12 mouse cellular contexts compared by ENCODE assay signal in genomic region chr5:125363894-125364293, GRCm38 (mm10). TPM values are rescaled to one million over a fixed set of nuclear protein-coding genes. Genes with fewer than 3 reads are reported as not detected.
A peak's percentile ranks its signal among the peaks of the same experiment; 100 is the strongest.
DNase-seq lines count a peak whose midpoint lies in the region; ATAC-seq lines count a peak whose summit lies in the region.
"Had no signal": no experiment of that assay in that cellular context is flagged by ENCODE, and none has a peak within 500 bp of the region (broad histone marks: within the 10 kb centered on the region; RNA-seq: fewer than 3 reads in every experiment).

No protein-coding gene starts in this region.

- H3K4me3 ChIP-seq in heart, embryonic 12.5 days = no peak overlapping the region
- no peak overlapping the region for H3K4me3 ChIP-seq in hindbrain, embryonic 10.5 days
- H3K4me3 ChIP-seq: embryonic facial prominence, embryonic 13.5 days had no signal

- DNase-seq in gastrocnemius, postnatal 10 days = peak; percentile 40
- DNase-seq in gastrocnemius, adult 8-10 months (ENCODE audit: low spot score in 2 of 2) = no peak
- peak; percentile 83 for DNase-seq in 416B (ENCODE audit: low read depth)
- peak; percentile 90 for DNase-seq in kidney, postnatal 14 days
- no peak for DNase-seq in hindbrain, embryonic 10.5 days (ENCODE audit: low spot score)
- DNase-seq in T-cell, adult 2 months (ENCODE audit: low spot score) = no peak
- DNase-seq in ovary, postnatal 10 days (ENCODE audit: low spot score) = no peak
- DNase-seq: thymus, adult 18-20 months had no signal

- no peaks in the 10 kb centered on the region for H3K36me3 ChIP-seq in heart, embryonic 12.5 days
- H3K36me3 ChIP-seq in hindbrain, embryonic 10.5 days = no peaks in the 10 kb centered on the region
- H3K36me3 ChIP-seq: embryonic facial prominence, embryonic 13.5 days had no signal

- ATAC-seq in heart, embryonic 12.5 days (ENCODE audit: insufficient number of reproducible peaks, low FRiP score) = peak; percentile 73

- H3K4me2 ChIP-seq in heart, embryonic 12.5 days = no peak overlapping the region
- H3K4me2 ChIP-seq: embryonic facial prominence, embryonic 13.5 days had no signal

- 0 out of 2 replicates have a peak overlapping the region, but pooled peaks have one; percentile 26 for H3K27ac ChIP-seq in heart, embryonic 12.5 days (ENCODE audit: poor library complexity, severe bottlenecking)
- H3K27ac ChIP-seq in hindbrain, embryonic 10.5 days = no peak overlapping the region
- H3K27ac ChIP-seq: embryonic facial prominence, embryonic 13.5 days had no signal

- peaks cover 7% of the 10 kb centered on the region; the same call in 1 of the 2 replicates for H3K9me3 ChIP-seq in heart, embryonic 12.5 days (replicated peaks)
- H3K9me3 ChIP-seq in hindbrain, embryonic 10.5 days = no peaks in the 10 kb centered on the region
- H3K9me3 ChIP-seq: embryonic facial prominence, embryonic 13.5 days had no signal

- H3K4me1 ChIP-seq in heart, embryonic 12.5 days (replicated peaks) = no peaks in the 10 kb centered on the region
- H3K4me1 ChIP-seq in hindbrain, embryonic 10.5 days (replicated peaks) = no peaks in the 10 kb centered on the region; the same call in 1 of the 2 replicates

- WGBS in heart, embryonic 12.5 days = 42% methylated on average over 7 of the region's 7 CpGs
- 89% methylated on average over 7 of the region's 7 CpGs for WGBS in hindbrain, embryonic 10.5 days

- no peaks in the 10 kb centered on the region for H3K27me3 ChIP-seq in heart, embryonic 12.5 days (replicated peaks)
- no peaks in the 10 kb centered on the region for H3K27me3 ChIP-seq in hindbrain, embryonic 10.5 days (ENCODE audit: insufficient read depth, poor library complexity, severe bottlenecking)
- H3K27me3 ChIP-seq: embryonic facial prominence, embryonic 13.5 days had no signal

- H3K9ac ChIP-seq in heart, embryonic 12.5 days = no peak overlapping the region
- H3K9ac ChIP-seq: embryonic facial prominence, embryonic 13.5 days had no signal

RNA-seq across cellular contexts. Expression of gene Scarb1, which starts 23.0 kb away (rescaled TPM):
- 10 to 100 TPM; 49.8 to 58.0 TPM for total RNA-seq in gastrocnemius, postnatal 10 days (2021)
- total RNA-seq in gastrocnemius, adult 8-10 months (2022) = 10 to 100 TPM; 11.1 to 19.0 (median 13.3) TPM
- 74.3 and 75.2 TPM in 2 replicates for polyA plus RNA-seq in heart, embryonic 12.5 days (2016; fragmentation: Nextera tagmentation; extraction: Ambion mirVana)
- polyA plus RNA-seq in hindbrain, embryonic 10.5 days (2016; fragmentation: Nextera tagmentation; extraction: Ambion mirVana) = 41.2 and 43.6 TPM in 2 replicates

RNA-seq across cellular contexts. Expression of gene Gm10382, which starts 25.2 kb away (rescaled TPM):
- under 1 TPM; 0.19 to 0.36 TPM for total RNA-seq in gastrocnemius, postnatal 10 days (2021)
- under 1 TPM in 2 of 4 experiments, not detected in 2; 0.31 to 0.34 TPM for total RNA-seq in gastrocnemius, adult 8-10 months (2022)
- 0.28 and 0.67 TPM in 2 replicates for polyA plus RNA-seq in heart, embryonic 12.5 days (2016; fragmentation: Nextera tagmentation; extraction: Ambion mirVana)
- polyA plus RNA-seq in hindbrain, embryonic 10.5 days (2016; fragmentation: Nextera tagmentation; extraction: Ambion mirVana) = 0.52 and 0.86 TPM in 2 replicates
- total RNA-seq: heart, postnatal 36 days; midbrain, postnatal 0 days had no signal

RNA-seq across cellular contexts. Expression of gene Ubc, which starts 26.1 kb away (rescaled TPM):
- total RNA-seq in gastrocnemius, postnatal 10 days (2021) = 100 to 1,000 TPM; 703 to 712 TPM
- total RNA-seq in gastrocnemius, adult 8-10 months (2022) = 1,000 to 10,000 TPM; 1,167 to 1,677 (median 1,560) TPM
- polyA plus RNA-seq in heart, embryonic 12.5 days (2016; fragmentation: Nextera tagmentation; extraction: Ambion mirVana) = 840 and 852 TPM in 2 replicates
- 928 and 1,134 TPM in 2 replicates for polyA plus RNA-seq in hindbrain, embryonic 10.5 days (2016; fragmentation: Nextera tagmentation; extraction: Ambion mirVana)

Comparison
In these comparisons a context has a peak if more than half of its experiments do, and no peak if none do; other contexts are left out.
1. DNase-seq: peak in gastrocnemius, postnatal 10 days (single experiment), 416B (single experiment) and kidney, postnatal 14 days (single experiment); none in gastrocnemius, adult 8-10 months (0 of 2), hindbrain, embryonic 10.5 days (single experiment), T-cell, adult 2 months (single experiment) and ovary, postnatal 10 days (single experiment).